In the genomic region with DNA sequence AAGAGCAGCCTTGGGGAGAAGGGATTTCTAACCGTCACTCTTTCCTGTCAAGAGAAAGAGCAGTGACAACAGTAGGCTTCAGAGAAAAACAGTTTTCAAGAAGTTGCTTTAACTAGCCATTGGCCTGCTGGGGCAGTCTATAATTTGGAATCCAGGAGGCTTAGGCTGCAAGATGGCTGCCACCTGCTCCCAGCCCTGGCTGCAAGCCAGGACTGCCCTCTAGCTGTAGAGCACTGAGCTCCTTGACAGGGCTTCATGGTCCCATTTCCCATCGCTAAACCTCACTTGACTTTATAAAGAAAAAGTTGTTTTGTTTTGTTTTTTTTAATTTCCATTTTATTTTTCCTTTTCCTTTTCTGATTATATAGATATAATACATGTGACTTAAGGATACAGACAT, we compare ENCODE assay signal across 10 mouse cellular contexts. TPM values are rescaled to one million over a fixed set of nuclear protein-coding genes. Genes with fewer than 3 reads are reported as not detected.
DNase-seq lines count a peak whose midpoint lies in the region; ATAC-seq lines count a peak whose summit lies in the region.
"Had no signal": no experiment of that assay in that cellular context is flagged by ENCODE, and none has a peak within 500 bp of the region (broad histone marks: within the 10 kb centered on the region; RNA-seq: fewer than 3 reads in every experiment).

No protein-coding gene starts in this region.

- H3K27ac ChIP-seq in hindbrain, embryonic 11.5 days (ENCODE audit: low read depth, low read length): no peak overlapping the region
- H3K27ac ChIP-seq in hindbrain, embryonic 10.5 days: no peak overlapping the region
- no peak overlapping the region for H3K27ac ChIP-seq in neural tube, embryonic 13.5 days (replicated peaks)
- no peak overlapping the region for H3K27ac ChIP-seq in neural tube, embryonic 15.5 days (replicated peaks)
- H3K27ac ChIP-seq in heart, embryonic 12.5 days (ENCODE audit: poor library complexity, severe bottlenecking): no peak overlapping the region
- H3K27ac ChIP-seq: embryonic facial prominence, embryonic 12.5 days; lung, embryonic 15.5 days had no signal

- 87% methylated on average over 2 of the region's 2 CpGs for WGBS in hindbrain, embryonic 11.5 days
- WGBS in hindbrain, embryonic 10.5 days: 88% methylated on average over 2 of the region's 2 CpGs
- WGBS in neural tube, embryonic 13.5 days: 76% methylated on average over 2 of the region's 2 CpGs
- whole genome bisulfite sequencing in neural tube, embryonic 15.5 days: 81% methylated on average over 2 of the region's 2 CpGs
- 84% methylated on average over 2 of the region's 2 CpGs for WGBS in heart, embryonic 12.5 days

- no peak overlapping the region for H3K4me3 ChIP-seq in hindbrain, embryonic 11.5 days (ENCODE audit: low read depth, low read length)
- H3K4me3 ChIP-seq in hindbrain, embryonic 10.5 days: no peak overlapping the region
- H3K4me3 ChIP-seq in neural tube, embryonic 13.5 days: no peak overlapping the region
- no peak overlapping the region for H3K4me3 ChIP-seq in neural tube, embryonic 15.5 days (replicated peaks)
- H3K4me3 ChIP-seq in heart, embryonic 12.5 days: no peak overlapping the region
- H3K4me3 ChIP-seq: embryonic facial prominence, embryonic 12.5 days; lung, embryonic 15.5 days had no signal

- ATAC-seq in hindbrain, embryonic 11.5 days (ENCODE audit: low FRiP score): no peak
- 0 out of 2 replicates have a peak, but pooled peaks have one; percentile 61 for ATAC-seq in neural tube, embryonic 13.5 days (ENCODE audit: low read depth)
- no peak for ATAC-seq in neural tube, embryonic 15.5 days (ENCODE audit: low FRiP score)
- ATAC-seq in heart, embryonic 12.5 days (ENCODE audit: insufficient number of reproducible peaks, low FRiP score): no peak
- ATAC-seq in activated CD4-positive, CD25-positive, alpha-beta regulatory T cell, adult 4 months: no peak

- no peak overlapping the region for H3K4me2 ChIP-seq in hindbrain, embryonic 11.5 days (replicated peaks; ENCODE audit: low read depth, low read length)
- H3K4me2 ChIP-seq in neural tube, embryonic 13.5 days: no peak overlapping the region
- no peak overlapping the region for H3K4me2 ChIP-seq in neural tube, embryonic 15.5 days
- no peak overlapping the region for H3K4me2 ChIP-seq in heart, embryonic 12.5 days
- H3K4me2 ChIP-seq: embryonic facial prominence, embryonic 12.5 days; lung, embryonic 15.5 days had no signal

- H3K4me1 ChIP-seq in hindbrain, embryonic 11.5 days (replicated peaks; ENCODE audit: control insufficient read depth, insufficient read depth, low read length): no peaks in the 10 kb centered on the region
- H3K4me1 ChIP-seq in hindbrain, embryonic 10.5 days (replicated peaks): no peaks in the 10 kb centered on the region
- H3K4me1 ChIP-seq in neural tube, embryonic 13.5 days (replicated peaks): no peaks in the 10 kb centered on the region
- H3K4me1 ChIP-seq in neural tube, embryonic 15.5 days: no peaks in the 10 kb centered on the region
- peaks cover 6% of the 10 kb centered on the region for H3K4me1 ChIP-seq in heart, embryonic 12.5 days (replicated peaks)
- H3K4me1 ChIP-seq: embryonic facial prominence, embryonic 12.5 days; lung, embryonic 15.5 days had no signal

- no peaks in the 10 kb centered on the region for H3K9me3 ChIP-seq in hindbrain, embryonic 11.5 days (ENCODE audit: control insufficient read depth, low read length)
- no peaks in the 10 kb centered on the region for H3K9me3 ChIP-seq in hindbrain, embryonic 10.5 days
- H3K9me3 ChIP-seq in neural tube, embryonic 13.5 days: no peaks in the 10 kb centered on the region
- no peaks in the 10 kb centered on the region for H3K9me3 ChIP-seq in neural tube, embryonic 15.5 days (replicated peaks)
- H3K9me3 ChIP-seq in heart, embryonic 12.5 days (replicated peaks): no peaks in the 10 kb centered on the region
- H3K9me3 ChIP-seq: embryonic facial prominence, embryonic 12.5 days; lung, embryonic 15.5 days had no signal

- peaks cover 4% of the 10 kb centered on the region; the same call in 1 of the 2 replicates for H3K36me3 ChIP-seq in hindbrain, embryonic 11.5 days (ENCODE audit: control insufficient read depth, insufficient read depth, low read length)
- H3K36me3 ChIP-seq in hindbrain, embryonic 10.5 days: peaks cover 93% of the 10 kb centered on the region
- peaks cover 67% of the 10 kb centered on the region for H3K36me3 ChIP-seq in neural tube, embryonic 13.5 days
- peaks cover 54% of the 10 kb centered on the region for H3K36me3 ChIP-seq in neural tube, embryonic 15.5 days
- peaks cover 69% of the 10 kb centered on the region for H3K36me3 ChIP-seq in heart, embryonic 12.5 days

- no peak overlapping the region for H3K9ac ChIP-seq in hindbrain, embryonic 11.5 days (ENCODE audit: low read depth, low read length)
- H3K9ac ChIP-seq in neural tube, embryonic 13.5 days: no peak overlapping the region
- no peak overlapping the region for H3K9ac ChIP-seq in neural tube, embryonic 15.5 days (replicated peaks)
- H3K9ac ChIP-seq in heart, embryonic 12.5 days: no peak overlapping the region
- H3K9ac ChIP-seq: embryonic facial prominence, embryonic 12.5 days; lung, embryonic 15.5 days had no signal

- no peaks in the 10 kb centered on the region for H3K27me3 ChIP-seq in hindbrain, embryonic 11.5 days (ENCODE audit: control insufficient read depth, insufficient read depth, low read length)
- H3K27me3 ChIP-seq in hindbrain, embryonic 10.5 days (ENCODE audit: insufficient read depth, poor library complexity, severe bottlenecking): no peaks in the 10 kb centered on the region
- H3K27me3 ChIP-seq in neural tube, embryonic 13.5 days: no peaks in the 10 kb centered on the region
- no peaks in the 10 kb centered on the region for H3K27me3 ChIP-seq in neural tube, embryonic 15.5 days (replicated peaks)
- no peaks in the 10 kb centered on the region for H3K27me3 ChIP-seq in heart, embryonic 12.5 days (replicated peaks)
- H3K27me3 ChIP-seq: embryonic facial prominence, embryonic 12.5 days; lung, embryonic 15.5 days had no signal

- peak; percentile 33 for DNase-seq in hindbrain, embryonic 11.5 days (ENCODE audit: low spot score)
- DNase-seq in hindbrain, embryonic 10.5 days (ENCODE audit: low spot score): no peak
- DNase-seq in cerebellum, adult 11-12 months: peak; percentile 52
- peak; percentile 48 for DNase-seq in retina, postnatal 1 day

RNA-seq across cellular contexts. Expression of gene Pex16, which starts 43.1 kb away (rescaled TPM):
- 18.4 and 20.8 TPM in 2 replicates for polyA plus RNA-seq in hindbrain, embryonic 11.5 days (2014; fragmentation: Nextera tagmentation; extraction: Ambion mirVana)
- polyA plus RNA-seq in hindbrain, embryonic 10.5 days (2016; fragmentation: Nextera tagmentation; extraction: Ambion mirVana): 26.0 and 30.1 TPM in 2 replicates
- 31.6 and 35.0 TPM in 2 replicates for polyA plus RNA-seq in neural tube, embryonic 13.5 days (2015; fragmentation: Nextera tagmentation; extraction: Ambion mirVana)
- 39.1 and 39.7 TPM in 2 replicates for polyA plus RNA-seq in neural tube, embryonic 15.5 days (2015; fragmentation: Nextera tagmentation; extraction: Ambion mirVana)
- polyA plus RNA-seq in heart, embryonic 12.5 days (2016; fragmentation: Nextera tagmentation; extraction: Ambion mirVana): 14.1 and 16.0 TPM in 2 replicates
- 10 to 100 TPM; 40.0 to 59.3 TPM for polyA plus RNA-seq in activated CD4-positive, CD25-positive, alpha-beta regulatory T cell, adult 4 months (2017; shearing (Covaris generic))

RNA-seq across cellular contexts. Expression of gene Large2, which starts 43.3 kb away (rescaled TPM):
- polyA plus RNA-seq in hindbrain, embryonic 11.5 days (2014; fragmentation: Nextera tagmentation; extraction: Ambion mirVana): 4.0 and 4.7 TPM in 2 replicates
- polyA plus RNA-seq in hindbrain, embryonic 10.5 days (2016; fragmentation: Nextera tagmentation; extraction: Ambion mirVana): 7.8 and 12.5 TPM in 2 replicates
- 0.74 and 1.4 TPM in 2 replicates for polyA plus RNA-seq in neural tube, embryonic 13.5 days (2015; fragmentation: Nextera tagmentation; extraction: Ambion mirVana)
- 0.95 and 2.5 TPM in 2 replicates for polyA plus RNA-seq in neural tube, embryonic 15.5 days (2015; fragmentation: Nextera tagmentation; extraction: Ambion mirVana)
- 1.2 and 1.8 TPM in 2 replicates for polyA plus RNA-seq in heart, embryonic 12.5 days (2016; fragmentation: Nextera tagmentation; extraction: Ambion mirVana)
- polyA plus RNA-seq in activated CD4-positive, CD25-positive, alpha-beta regulatory T cell, adult 4 months (2017; shearing (Covaris generic)): not detected

RNA-seq across cellular contexts. Expression of gene 1700029I15Rik, which starts 50.9 kb away (rescaled TPM):
- 2.4 and 3.3 TPM in 2 replicates for polyA plus RNA-seq in hindbrain, embryonic 11.5 days (2014; fragmentation: Nextera tagmentation; extraction: Ambion mirVana)
- 3.3 and 4.3 TPM in 2 replicates for polyA plus RNA-seq in hindbrain, embryonic 10.5 days (2016; fragmentation: Nextera tagmentation; extraction: Ambion mirVana)
- 6.4 TPM in 2 replicates for polyA plus RNA-seq in neural tube, embryonic 13.5 days (2015; fragmentation: Nextera tagmentation; extraction: Ambion mirVana)
- 7.1 and 8.0 TPM in 2 replicates for polyA plus RNA-seq in neural tube, embryonic 15.5 days (2015; fragmentation: Nextera tagmentation; extraction: Ambion mirVana)
- polyA plus RNA-seq in heart, embryonic 12.5 days (2016; fragmentation: Nextera tagmentation; extraction: Ambion mirVana): 1.2 and 1.7 TPM in 2 replicates
- polyA plus RNA-seq in activated CD4-positive, CD25-positive, alpha-beta regulatory T cell, adult 4 months (2017; shearing (Covaris generic)): 1 to 10 TPM; 1.1 to 1.2 TPM
